Mouse (Mus musculus) WW6 (cell line): Measurements from ENCODE around the gene Dnm2.
"Not testable (repeated sequence)": the region's sequence is repeated elsewhere in the genome, so short reads cannot be mapped to it uniquely, and the experiment has no call there.

Experiments used
- DNase-seq: peaks from one replicate; pipeline ENCODE4 v3.0.0-alpha.2; 2013; ENCODE audit warnings: low read depth, low spot score

Gene Dnm2

GRCm38 (mm10) chr9:21505767-21506166, 81.1 kb downstream of the Dnm2 start:
- DNase-seq, result no peak

GRCm38 (mm10) chr9:21507753-21508430, 83.2 kb downstream of the Dnm2 start:
- no peak for DNase-seq

- no peak for DNase-seq
These were observed 84.2 kb downstream of the Dnm2 start for GRCm38 (mm10) chr9:21508871-21509404.

- DNase-seq, result peak; percentile 87
These were observed 85.3 kb downstream of the Dnm2 start, which contains the start of gene Tmed1 for GRCm38 (mm10) chr9:21509772-21510688. Gene Tmed1, minus strand, starts transcription at chr9:21510252.

- no peak for DNase-seq
These were observed 85.9 kb downstream of the Dnm2 start for GRCm38 (mm10) chr9:21510689-21511015.

- DNase-seq, result no peak
These were observed 86.3 kb downstream of the Dnm2 start for GRCm38 (mm10) chr9:21511052-21511451.

- no peak for DNase-seq
These were observed 88.8 kb downstream of the Dnm2 start for GRCm38 (mm10) chr9:21513466-21513865.

- DNase-seq, result no peak
These were observed 93.3 kb downstream of the Dnm2 start for GRCm38 (mm10) chr9:21517947-21518495.

GRCm38 (mm10) chr9:21518690-21519089, 94.0 kb downstream of the Dnm2 start:
- DNase-seq, result not testable (repeated sequence)

GRCm38 (mm10) chr9:21525142-21525936, 100.6 kb downstream of the Dnm2 start:
- DNase-seq, result no peak

GRCm38 (mm10) chr9:21525937-21526633, 101.4 kb downstream of the Dnm2 start, which contains the start of gene AB124611:
Gene AB124611, plus strand, starts transcription at chr9:21526176.
- no peak for DNase-seq

- no peak for DNase-seq
These were observed 101.9 kb downstream of the Dnm2 start for GRCm38 (mm10) chr9:21526634-21526944.

GRCm38 (mm10) chr9:21527100-21527801, 102.5 kb downstream of the Dnm2 start:
- DNase-seq, result no peak

GRCm38 (mm10) chr9:21527917-21528324, 103.2 kb downstream of the Dnm2 start:
- no peak for DNase-seq

GRCm38 (mm10) chr9:21536501-21536900, 111.8 kb downstream of the Dnm2 start:
- no peak for DNase-seq

- no peak for DNase-seq
These were observed 112.3 kb downstream of the Dnm2 start for GRCm38 (mm10) chr9:21537009-21537408.

- DNase-seq, result no peak
These were observed 115.5 kb downstream of the Dnm2 start for GRCm38 (mm10) chr9:21539981-21540753.

GRCm38 (mm10) chr9:21542001-21542400, 117.3 kb downstream of the Dnm2 start:
- DNase-seq, result not testable (repeated sequence)

- no peak for DNase-seq
These were observed 120.7 kb downstream of the Dnm2 start for GRCm38 (mm10) chr9:21545351-21545915.
